Mouse (Mus musculus) lung, adult 2 months (tissue): ENCODE results near the gene Ak6.

Experiments used
- CTCF ChIP-seq: fragments of 200-500 bp; IDR thresholded peaks from 2 replicates; pipeline ENCODE4 v1.5.1; 2011; ENCODE audit warnings: mild to moderate bottlenecking, low read length, control low read depth; ENCODE audit not compliant: insufficient read depth
- POLR2A ChIP-seq: fragments of 200-500 bp; IDR thresholded peaks from 2 replicates; pipeline ENCODE4 v1.6.1; 2011; ENCODE audit warnings: low read depth, mild to moderate bottlenecking, control low read depth, low read length, borderline replicate concordance; ENCODE audit errors: extremely low read depth

GRCm38 (mm10) chr13:100670181-100670741, 19.5 kb downstream of the Ak6 start:
- no peak for TF ChIP-seq CTCF
- TF ChIP-seq POLR2A = no peak
